Mouse (Mus musculus) C2C12 (cell line): Measurements from ENCODE around the gene Pid1.

ENCODE experiments used
- CTCF ChIP-seq: IDR thresholded peaks from one replicate; pipeline ENCODE4 v1.5.1; 2011; ENCODE audit not compliant: control insufficient read depth, insufficient read depth, insufficient read length
- MYOD1 ChIP-seq: IDR thresholded peaks from one replicate; pipeline ENCODE4 v1.6.1; 2011; ENCODE audit warnings: low read depth; ENCODE audit not compliant: control insufficient read depth, insufficient read length

GRCm38 (mm10) chr1:84286682-84287111 is 77.3 kb downstream of the Pid1 start:
- TF ChIP-seq MYOD1 (no peak), CTCF (peak; percentile 59)
